Mouse (Mus musculus): ENCODE measurements around the gene Kcnq5. TPM values are rescaled to one million over a fixed set of nuclear protein-coding genes. Genes with fewer than 3 reads are reported as not detected.

Gene Kcnq5
- total and polyA plus RNA-seq, 3 experiments, result 6.5 to 8.7 (median 8.2) TPM

- dilution Hi-C loops (cut with MboI; ENCODE audit: extremely low pct_ligation_motif_present, extremely low pct_unique_long_range_greater_than_20kb, low sequenced_read_pairs) (no loop called here), in situ Hi-C loops (cut with MboI; ENCODE audit: low pct_ligation_motif_present, low pct_unique_long_range_greater_than_20kb, low sequenced_read_pairs) (no loop called here)
- Histone ChIP-seq H3K79me2 (replicated peaks; ENCODE audit: control insufficient read depth, extremely low read depth, insufficient read depth, poor library complexity, severe bottlenecking) (no peaks in the 10 kb centered on the region), H3K4me3 (replicated peaks in 1 of 3; ENCODE audit: low read depth in 2 of 3, low read length in 2 of 3, poor library complexity in 1 of 3) (no peak overlapping the region), H3K36me3 (replicated peaks in 1 of 2; ENCODE audit: control insufficient read depth in 1 of 2, insufficient read depth in 1 of 2, low read length in 1 of 2) (no peaks in the 10 kb centered on the region), H3K4me1 (ENCODE audit: control insufficient read depth in 1 of 2, insufficient read depth in 2 of 2) (no peaks in the 10 kb centered on the region), H3K27me3 (replicated peaks) (no peaks in the 10 kb centered on the region), H3K27ac (ENCODE audit: insufficient read depth, low read depth) (no peak overlapping the region), H3K9ac (ENCODE audit: insufficient read depth, low read depth) (no peak overlapping the region), H3K9me3 (replicated peaks; ENCODE audit: low read length) (peaks cover 2% of the 10 kb centered on the region), H3K4me2 (ENCODE audit: insufficient read depth, low read depth, poor library complexity, severe bottlenecking) (no peak overlapping the region)
- DNase-seq (ENCODE audit: extremely low read depth), result no peak
- TF ChIP-seq ELF1 (IDR thresholded peaks at IDR 0.05; ENCODE audit: low read depth, low read length), result no peak
- TF ChIP-seq MYC (IDR thresholded peaks at IDR 0.05; ENCODE audit: low read depth, low read length), result no peak
- TF ChIP-seq NELFE (IDR thresholded peaks at IDR 0.05; ENCODE audit: low read depth, low read length), result no peak
- TF ChIP-seq CHD2 (IDR thresholded peaks at IDR 0.05; ENCODE audit: low read length), result no peak
- TF ChIP-seq JUN (IDR thresholded peaks at IDR 0.05; ENCODE audit: insufficient read depth, low read depth, low read length), result no peak
- TF ChIP-seq ZMIZ1 (IDR thresholded peaks at IDR 0.05; ENCODE audit: low read depth, low read length), result no peak
- TF ChIP-seq USF1 (IDR thresholded peaks at IDR 0.05; ENCODE audit: low read depth, low read length), result no peak
- TF ChIP-seq GABPA (IDR thresholded peaks at IDR 0.05; ENCODE audit: insufficient replicate concordance, low read depth, low read length), result no peak
- TF ChIP-seq BHLHE40 (IDR thresholded peaks at IDR 0.05; ENCODE audit: low read depth, low read length), result no peak
- no peak for TF ChIP-seq HCFC1 (IDR thresholded peaks at IDR 0.05; ENCODE audit: low read depth, low read length)
- TF ChIP-seq TCF12 (IDR thresholded peaks at IDR 0.05; ENCODE audit: low read depth, low read length), result no peak
- TF ChIP-seq JUND (conservative IDR thresholded peaks at IDR 0.05; ENCODE audit: low read depth, low read length), result no peak
- TF ChIP-seq MXI1 (IDR thresholded peaks at IDR 0.05; ENCODE audit: low read depth, low read length), result no peak
Observed at GRCm38 (mm10) chr1:21721246-21721645, 240.5 kb downstream of the Kcnq5 start.

GRCm38 (mm10) chr1:21714816-21715215, 246.9 kb downstream of the Kcnq5 start:
- in situ Hi-C loops (cut with MboI; ENCODE audit: low pct_ligation_motif_present, low pct_unique_long_range_greater_than_20kb, low sequenced_read_pairs) (no loop called here), dilution Hi-C loops (cut with MboI; ENCODE audit: extremely low pct_ligation_motif_present, extremely low pct_unique_long_range_greater_than_20kb, low sequenced_read_pairs) (no loop called here)
- Histone ChIP-seq H3K27ac (ENCODE audit: insufficient read depth, low read depth) (no peak overlapping the region), H3K9me3 (replicated peaks; ENCODE audit: low read length) (peaks cover 2% of the 10 kb centered on the region), H3K36me3 (replicated peaks in 1 of 2; ENCODE audit: control insufficient read depth in 1 of 2, insufficient read depth in 1 of 2, low read length in 1 of 2) (no peaks in the 10 kb centered on the region), H3K9ac (ENCODE audit: insufficient read depth, low read depth) (no peak overlapping the region), H3K79me2 (replicated peaks; ENCODE audit: control insufficient read depth, extremely low read depth, insufficient read depth, poor library complexity, severe bottlenecking) (no peaks in the 10 kb centered on the region), H3K4me1 (ENCODE audit: control insufficient read depth in 1 of 2, insufficient read depth in 2 of 2) (no peaks in the 10 kb centered on the region), H3K4me2 (ENCODE audit: insufficient read depth, low read depth, poor library complexity, severe bottlenecking) (no peak overlapping the region), H3K27me3 (replicated peaks) (no peaks in the 10 kb centered on the region), H3K4me3 (replicated peaks in 1 of 3; ENCODE audit: low read depth in 2 of 3, low read length in 2 of 3, poor library complexity in 1 of 3) (no peak overlapping the region)
- peak; percentile 11 for DNase-seq (ENCODE audit: extremely low read depth)
- TF ChIP-seq TCF12 (IDR thresholded peaks at IDR 0.05; ENCODE audit: low read depth, low read length) (no peak), PAX5 (IDR thresholded peaks at IDR 0.05; ENCODE audit: low read length) (no peak), ETS1 (conservative IDR thresholded peaks at IDR 0.05; ENCODE audit: low read depth, low read length) (no peak), IRF4 (IDR thresholded peaks at IDR 0.05; ENCODE audit: low read depth, low read length) (no peak), POLR2A (IDR thresholded peaks at IDR 0.05; ENCODE audit: low read depth, low read length) (no peak)
